Mouse (Mus musculus): ENCODE data around the gene Sertad1. TPM values are rescaled to one million over a fixed set of nuclear protein-coding genes. Genes with fewer than 3 reads are reported as not detected.

Gene Sertad1
- polyA plus RNA-seq, 1 experiment from 2014 or later = 6.1 TPM

- no peak overlapping the region for H3K4me3 ChIP-seq (ENCODE audit: low read depth, low read length)
- peaks cover 4% of the 10 kb centered on the region; the same call in 1 of the 2 replicates for H3K36me3 ChIP-seq (ENCODE audit: control insufficient read depth, insufficient read depth, low read length)
- WGBS = 91% methylated on average over 11 of the region's 11 CpGs
- no peaks in the 10 kb centered on the region for H3K9me3 ChIP-seq (ENCODE audit: control insufficient read depth, low read length)
- peaks cover 3% of the 10 kb centered on the region; the same call in 1 of the 2 replicates for H3K4me1 ChIP-seq (ENCODE audit: control insufficient read depth, insufficient read depth, low read length)
- H3K4me2 ChIP-seq (ENCODE audit: low read depth, low read length) = no peak overlapping the region
- H3K27me3 ChIP-seq (ENCODE audit: control insufficient read depth, insufficient read depth, low read length) = no peaks in the 10 kb centered on the region
- no peak for ATAC-seq (ENCODE audit: low read depth)
- H3K27ac ChIP-seq (ENCODE audit: low read depth, low read length) = no peak overlapping the region
- no peak overlapping the region for H3K9ac ChIP-seq (replicated peaks; ENCODE audit: low read depth, low read length)
Measured at GRCm38 (mm10) chr7:27471390-27472120, 15.2 kb upstream of the Sertad1 start.

- 49% methylated on average over 7 of the region's 7 CpGs for WGBS
- Histone ChIP-seq H3K36me3 (ENCODE audit: control insufficient read depth, insufficient read depth, low read length) (peaks cover 4% of the 10 kb centered on the region; the same call in 1 of the 2 replicates), H3K9ac (replicated peaks; ENCODE audit: low read depth, low read length) (no peak overlapping the region)
Measured at GRCm38 (mm10) chr7:27472596-27472995, 14.1 kb upstream of the Sertad1 start.

GRCm38 (mm10) chr7:27473156-27473834 is 13.4 kb upstream of the Sertad1 start, which contains the start of gene Sertad3:
Gene Sertad3 (plus strand): TSS chr7:27473768.
- H3K4me2 ChIP-seq (ENCODE audit: low read depth, low read length) = peak within 1 kb of the TSS; percentile 68
- H3K9me3 ChIP-seq (ENCODE audit: control insufficient read depth, low read length) = no peaks in the 10 kb centered on the region
- 0% methylated on average over 36 of the region's 36 CpGs for WGBS
- H3K36me3 ChIP-seq (ENCODE audit: control insufficient read depth, insufficient read depth, low read length) = peaks cover 8% of the 10 kb centered on the region; the same call in 1 of the 2 replicates
- peaks cover 3% of the 10 kb centered on the region; the same call in 1 of the 2 replicates for H3K4me1 ChIP-seq (ENCODE audit: control insufficient read depth, insufficient read depth, low read length)
- peak within 1 kb of the TSS; percentile 72 for H3K27ac ChIP-seq (ENCODE audit: low read depth, low read length)
- H3K9ac ChIP-seq (replicated peaks; ENCODE audit: low read depth, low read length) = peak within 1 kb of the TSS; percentile 45
- H3K4me3 ChIP-seq (ENCODE audit: low read depth, low read length) = peak within 1 kb of the TSS; percentile 53
- peak; percentile 92 for ATAC-seq (ENCODE audit: low read depth)
- H3K27me3 ChIP-seq (ENCODE audit: control insufficient read depth, insufficient read depth, low read length) = no peaks in the 10 kb centered on the region

More at GRCm38 (mm10) chr7:27472596-27472995, 14.1 kb upstream of the Sertad1 start:
- ATAC-seq (ENCODE audit: low read depth) = no peak
- H3K27ac ChIP-seq (ENCODE audit: low read depth, low read length) = peak overlapping the region; percentile 72; the same call in 1 of the 2 replicates
- peak overlapping the region; percentile 53 for H3K4me3 ChIP-seq (ENCODE audit: low read depth, low read length)
- peaks cover 3% of the 10 kb centered on the region; the same call in 1 of the 2 replicates for H3K4me1 ChIP-seq (ENCODE audit: control insufficient read depth, insufficient read depth, low read length)
- H3K9me3 ChIP-seq (ENCODE audit: control insufficient read depth, low read length) = no peaks in the 10 kb centered on the region
- peak overlapping the region; percentile 68 for H3K4me2 ChIP-seq (ENCODE audit: low read depth, low read length)
- H3K27me3 ChIP-seq (ENCODE audit: control insufficient read depth, insufficient read depth, low read length) = no peaks in the 10 kb centered on the region

DNA sequence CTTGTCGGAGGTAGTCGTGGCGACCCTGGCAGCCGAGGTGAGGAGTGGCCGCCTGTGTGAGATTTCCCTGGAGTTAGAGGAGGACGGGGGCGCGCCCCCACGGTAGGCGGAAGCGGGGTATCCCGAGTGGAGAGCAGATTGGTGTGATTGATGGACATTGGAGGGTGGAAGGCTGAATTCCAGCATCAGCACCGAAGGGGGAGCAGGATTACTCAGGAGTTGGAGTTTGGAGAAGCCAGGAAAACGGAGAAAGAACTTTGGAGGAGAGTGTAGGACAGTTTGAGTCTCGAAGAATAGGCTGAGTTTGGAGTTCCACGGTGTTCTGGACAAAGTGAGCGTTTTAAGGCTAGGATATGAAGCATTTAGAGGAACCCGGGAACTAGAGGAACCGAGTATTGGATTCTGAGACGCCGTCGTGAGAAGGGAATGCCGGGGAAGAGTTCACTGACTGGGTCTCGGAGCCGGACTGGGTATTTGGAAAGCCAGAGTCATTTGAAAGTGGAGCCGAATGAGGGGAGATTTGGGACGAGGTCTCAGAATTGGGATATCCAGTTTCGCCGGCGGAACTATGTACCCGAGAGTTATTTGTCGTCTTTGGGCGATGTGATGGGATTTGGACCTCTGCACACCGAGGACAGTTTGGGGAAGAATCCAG is 12.7 kb upstream of the Sertad1 start:
- ATAC-seq (ENCODE audit: low read depth) = no peak
- H3K27me3 ChIP-seq (ENCODE audit: control insufficient read depth, insufficient read depth, low read length) = no peaks in the 10 kb centered on the region
- WGBS = under 1% methylated on average over 34 of the region's 34 CpGs

DNA sequence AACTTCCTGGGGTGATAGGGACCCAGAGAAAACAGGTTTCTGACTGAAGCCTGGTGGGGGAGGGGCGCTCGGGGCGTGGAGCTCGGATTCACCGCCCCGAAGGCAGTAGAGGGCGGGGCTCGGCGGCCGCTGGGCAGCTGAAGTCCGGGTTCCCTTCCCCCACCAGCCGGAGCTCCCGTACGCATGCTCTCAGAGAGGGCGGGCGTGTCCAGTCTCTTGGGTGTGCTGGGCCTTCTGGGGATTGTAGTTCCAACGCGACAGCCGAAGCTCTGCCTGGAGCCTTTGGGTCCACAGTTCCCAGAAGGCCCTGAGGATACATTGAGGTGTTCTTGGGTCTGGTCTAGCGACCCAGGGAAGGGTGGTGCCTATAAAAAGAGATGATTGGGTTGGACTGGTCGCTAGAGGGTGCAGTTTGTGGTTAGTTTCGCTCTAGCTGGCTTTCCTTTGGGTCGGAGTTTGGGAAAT is 12.2 kb upstream of the Sertad1 start:
- Histone ChIP-seq H3K36me3 (ENCODE audit: control insufficient read depth, insufficient read depth, low read length) (peaks cover 8% of the 10 kb centered on the region; the same call in 1 of the 2 replicates), H3K4me1 (ENCODE audit: control insufficient read depth, insufficient read depth, low read length) (peaks cover 3% of the 10 kb centered on the region; the same call in 1 of the 2 replicates), H3K9me3 (ENCODE audit: control insufficient read depth, low read length) (no peaks in the 10 kb centered on the region), H3K4me2 (ENCODE audit: low read depth, low read length) (peak overlapping the region; percentile 68), H3K9ac (replicated peaks; ENCODE audit: low read depth, low read length) (no peak overlapping the region; the same call in 1 of the 2 replicates), H3K27ac (ENCODE audit: low read depth, low read length) (peak overlapping the region; percentile 72; the same call in 1 of the 2 replicates), H3K4me3 (ENCODE audit: low read depth, low read length) (peak overlapping the region; percentile 53), H3K27me3 (ENCODE audit: control insufficient read depth, insufficient read depth, low read length) (no peaks in the 10 kb centered on the region)
- peak; percentile 89 for ATAC-seq (ENCODE audit: low read depth)
- under 1% methylated on average over 23 of the region's 23 CpGs for WGBS

More for the DNA sequence above, 12.7 kb upstream of the Sertad1 start:
- Histone ChIP-seq H3K9ac (replicated peaks; ENCODE audit: low read depth, low read length) (peak overlapping the region; percentile 45), H3K9me3 (ENCODE audit: control insufficient read depth, low read length) (no peaks in the 10 kb centered on the region), H3K27ac (ENCODE audit: low read depth, low read length) (peak overlapping the region; percentile 72), H3K4me1 (ENCODE audit: control insufficient read depth, insufficient read depth, low read length) (peaks cover 3% of the 10 kb centered on the region; the same call in 1 of the 2 replicates), H3K36me3 (ENCODE audit: control insufficient read depth, insufficient read depth, low read length) (peaks cover 8% of the 10 kb centered on the region; the same call in 1 of the 2 replicates), H3K4me2 (ENCODE audit: low read depth, low read length) (peak overlapping the region; percentile 68), H3K4me3 (ENCODE audit: low read depth, low read length) (peak overlapping the region; percentile 53)

- Histone ChIP-seq H3K27me3 (ENCODE audit: control insufficient read depth, insufficient read depth, low read length) (no peaks in the 10 kb centered on the region), H3K36me3 (ENCODE audit: control insufficient read depth, insufficient read depth, low read length) (peaks cover 8% of the 10 kb centered on the region; the same call in 1 of the 2 replicates), H3K4me1 (ENCODE audit: control insufficient read depth, insufficient read depth, low read length) (peaks cover 3% of the 10 kb centered on the region; the same call in 1 of the 2 replicates), H3K27ac (ENCODE audit: low read depth, low read length) (no peak overlapping the region), H3K9me3 (ENCODE audit: control insufficient read depth, low read length) (no peaks in the 10 kb centered on the region), H3K4me2 (ENCODE audit: low read depth, low read length) (no peak overlapping the region), H3K9ac (replicated peaks; ENCODE audit: low read depth, low read length) (no peak overlapping the region), H3K4me3 (ENCODE audit: low read depth, low read length) (no peak overlapping the region)
- 97% methylated on average over 2 of the region's 2 CpGs for WGBS
- ATAC-seq (ENCODE audit: low read depth) = no peak
Measured at GRCm38 (mm10) chr7:27475596-27475995, 11.1 kb upstream of the Sertad1 start.

GRCm38 (mm10) chr7:27476098-27476635 is 10.5 kb upstream of the Sertad1 start:
- no peak overlapping the region for H3K9ac ChIP-seq (replicated peaks; ENCODE audit: low read depth, low read length)
- WGBS = 98% methylated on average over 14 of the region's 14 CpGs
- H3K4me2 ChIP-seq (ENCODE audit: low read depth, low read length) = no peak overlapping the region

DNA sequence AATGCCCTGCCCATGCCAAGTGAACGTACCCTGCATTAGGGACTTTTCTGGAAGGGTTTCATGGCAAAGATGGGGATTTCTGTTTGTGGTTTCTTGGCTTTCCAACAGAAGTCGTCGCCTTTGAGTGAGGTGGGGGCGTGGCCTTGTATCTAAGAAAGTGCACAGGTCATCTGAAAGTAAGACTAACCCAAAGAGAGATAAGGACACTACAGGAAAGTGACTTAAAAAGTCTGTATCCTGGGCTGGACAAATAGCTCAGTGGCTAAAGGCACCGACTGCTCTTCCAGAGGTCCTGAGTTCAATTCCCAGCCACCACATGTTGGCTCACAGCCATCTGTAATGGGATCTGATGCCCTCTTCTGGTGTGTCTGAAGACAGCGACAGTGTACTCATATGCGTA is 8.1 kb upstream of the Sertad1 start:
- H3K4me3 ChIP-seq (ENCODE audit: low read depth, low read length) = no peak overlapping the region
- no peak overlapping the region for H3K9ac ChIP-seq (replicated peaks; ENCODE audit: low read depth, low read length)
- 84% methylated on average over 7 of the region's 7 CpGs for WGBS
- no peak overlapping the region for H3K4me2 ChIP-seq (ENCODE audit: low read depth, low read length)
- no peak for ATAC-seq (ENCODE audit: low read depth)
- peaks cover 8% of the 10 kb centered on the region; the same call in 1 of the 2 replicates for H3K36me3 ChIP-seq (ENCODE audit: control insufficient read depth, insufficient read depth, low read length)
- no peak overlapping the region for H3K27ac ChIP-seq (ENCODE audit: low read depth, low read length)
- H3K4me1 ChIP-seq (ENCODE audit: control insufficient read depth, insufficient read depth, low read length) = peaks cover 4% of the 10 kb centered on the region; the same call in 1 of the 2 replicates
- no peaks in the 10 kb centered on the region for H3K27me3 ChIP-seq (ENCODE audit: control insufficient read depth, insufficient read depth, low read length)
- no peaks in the 10 kb centered on the region for H3K9me3 ChIP-seq (ENCODE audit: control insufficient read depth, low read length)

More at GRCm38 (mm10) chr7:27476098-27476635, 10.5 kb upstream of the Sertad1 start:
- Histone ChIP-seq H3K4me1 (ENCODE audit: control insufficient read depth, insufficient read depth, low read length) (peaks cover 3% of the 10 kb centered on the region; the same call in 1 of the 2 replicates), H3K4me3 (ENCODE audit: low read depth, low read length) (no peak overlapping the region), H3K27ac (ENCODE audit: low read depth, low read length) (no peak overlapping the region), H3K27me3 (ENCODE audit: control insufficient read depth, insufficient read depth, low read length) (no peaks in the 10 kb centered on the region), H3K36me3 (ENCODE audit: control insufficient read depth, insufficient read depth, low read length) (peaks cover 8% of the 10 kb centered on the region; the same call in 1 of the 2 replicates), H3K9me3 (ENCODE audit: control insufficient read depth, low read length) (no peaks in the 10 kb centered on the region)
- ATAC-seq (ENCODE audit: low read depth) = no peak
